Comparison of ENCODE assay signal across 31 mouse cellular contexts in the genomic region with DNA sequence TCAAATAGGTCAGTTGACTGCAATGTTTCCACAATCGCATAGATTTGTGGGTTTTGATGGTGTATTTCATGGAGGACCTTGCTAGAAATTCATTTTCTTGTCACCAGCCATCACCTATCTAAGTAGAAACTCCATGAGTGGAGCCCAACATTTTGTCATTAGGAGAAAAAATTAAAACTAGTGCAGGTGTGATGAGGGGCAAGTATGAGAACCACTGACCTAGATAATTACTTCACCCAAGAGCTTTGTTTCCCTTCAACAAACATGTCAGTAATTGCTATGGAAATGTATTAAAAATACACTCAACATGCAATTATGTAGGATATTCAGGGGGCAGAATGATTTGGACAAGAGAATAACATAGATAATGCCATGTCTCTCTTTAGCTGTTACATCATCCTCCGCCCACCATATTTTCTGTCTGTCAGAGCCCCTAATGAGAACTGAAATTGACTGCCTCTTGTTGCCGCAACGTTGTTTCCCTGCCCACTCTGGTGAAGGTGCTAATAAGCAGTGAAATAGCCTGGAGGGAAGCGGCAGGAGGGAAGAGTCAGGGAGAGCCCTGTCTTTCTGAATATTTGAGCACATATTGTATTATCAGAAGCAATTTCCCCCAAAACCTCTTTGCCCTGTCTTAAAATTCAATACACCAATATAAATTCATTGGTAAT.
DNase-seq lines count a peak whose midpoint lies in the region; ATAC-seq and TF ChIP-seq lines count a peak whose summit lies in the region.
"Had no signal": no experiment of that assay in that cellular context is flagged by ENCODE, and none has a peak within 500 bp of the region (broad histone marks: within the 10 kb centered on the region; RNA-seq: fewer than 3 reads in every experiment).

No protein-coding gene starts in this region.

- no peaks in the 10 kb centered on the region for H3K9me3 ChIP-seq in midbrain, embryonic 12.5 days
- no peaks in the 10 kb centered on the region for H3K9me3 ChIP-seq in midbrain, postnatal 0 days (ENCODE audit: low read length)
- no peaks in the 10 kb centered on the region for H3K9me3 ChIP-seq in forebrain, embryonic 16.5 days (ENCODE audit: control insufficient read depth, low read length)
- H3K9me3 ChIP-seq: hindbrain, embryonic 12.5 days; neural tube, embryonic 12.5 days; stomach, embryonic 15.5 days had no signal

- H3K4me3 ChIP-seq in midbrain, embryonic 12.5 days = no peak overlapping the region
- H3K4me3 ChIP-seq in midbrain, postnatal 0 days (ENCODE audit: low read depth, low read length) = no peak overlapping the region
- no peak overlapping the region for H3K4me3 ChIP-seq in forebrain, embryonic 16.5 days (replicated peaks; ENCODE audit: low read length)
- H3K4me3 ChIP-seq: gastrocnemius, adult 2 months; hindbrain, embryonic 12.5 days; myocyte; neural tube, embryonic 12.5 days; stomach, embryonic 15.5 days had no signal

- WGBS in midbrain, embryonic 12.5 days = 53% methylated on average over 5 of the region's 5 CpGs
- 55% methylated on average over 5 of the region's 5 CpGs for WGBS in midbrain, postnatal 0 days
- 30% methylated on average over 5 of the region's 5 CpGs for WGBS in forebrain, embryonic 16.5 days

- H3K4me1 ChIP-seq in midbrain, embryonic 12.5 days = no peaks in the 10 kb centered on the region
- H3K4me1 ChIP-seq in midbrain, postnatal 0 days (ENCODE audit: insufficient read depth, low read length) = no peaks in the 10 kb centered on the region
- H3K4me1 ChIP-seq in forebrain, embryonic 16.5 days (replicated peaks; ENCODE audit: control insufficient read depth, insufficient read depth, low read length) = no peaks in the 10 kb centered on the region
- H3K4me1 ChIP-seq: hindbrain, embryonic 12.5 days; neural tube, embryonic 12.5 days; stomach, embryonic 15.5 days had no signal

- no peak overlapping the region for H3K27ac ChIP-seq in midbrain, embryonic 12.5 days (replicated peaks)
- H3K27ac ChIP-seq in midbrain, postnatal 0 days (ENCODE audit: low read depth, low read length) = no peak overlapping the region
- no peak overlapping the region for H3K27ac ChIP-seq in forebrain, embryonic 16.5 days (ENCODE audit: low read length)
- H3K27ac ChIP-seq: gastrocnemius, adult 2 months; hindbrain, embryonic 12.5 days; hindbrain, postnatal 0 days; liver, embryonic 14.5 days; neural tube, embryonic 12.5 days; stomach, embryonic 15.5 days had no signal

- DNase-seq in midbrain, postnatal 0 days (ENCODE audit: low spot score) = no peak
- DNase-seq in brain, embryonic 14.5 days (ENCODE audit: low read depth) = peak; percentile 80
- DNase-seq in retina, embryonic 14.5 days (ENCODE audit: low spot score) = peak; percentile 29
- DNase-seq in cerebellum, postnatal 25 days = no peak
- no peak for DNase-seq in B cell, adult 2 months
- DNase-seq: adrenal gland, adult 2 months; adrenal gland, postnatal 36 days; cerebellum, adult 8-10 months; gastrocnemius, adult 2 months; gastrocnemius, postnatal 36 days; heart, adult 18-20 months; heart, postnatal 36 days; kidney, adult 8-10 months; kidney, postnatal 10 days; liver; lung, embryonic 14.5 days; lung, postnatal 14 days; right cerebral cortex, postnatal 25 days had no signal

- H3K9ac ChIP-seq in midbrain, embryonic 12.5 days (replicated peaks) = no peak overlapping the region
- H3K9ac ChIP-seq in midbrain, postnatal 0 days (replicated peaks; ENCODE audit: low read length, poor library complexity, severe bottlenecking) = no peak overlapping the region
- H3K9ac ChIP-seq in forebrain, embryonic 16.5 days (replicated peaks; ENCODE audit: low read depth, low read length) = no peak overlapping the region
- H3K9ac ChIP-seq: hindbrain, embryonic 12.5 days; liver, embryonic 14.5 days; lung, embryonic 14.5 days; neural tube, embryonic 12.5 days; stomach, embryonic 15.5 days had no signal

- H3K4me2 ChIP-seq in midbrain, embryonic 12.5 days (replicated peaks) = no peak overlapping the region
- no peak overlapping the region for H3K4me2 ChIP-seq in midbrain, postnatal 0 days (ENCODE audit: low read depth, low read length, poor library complexity, severe bottlenecking)
- no peak overlapping the region for H3K4me2 ChIP-seq in forebrain, embryonic 16.5 days (ENCODE audit: low read length)
- H3K4me2 ChIP-seq: heart, embryonic 11.5 days; hindbrain, embryonic 12.5 days; lung, embryonic 14.5 days; neural tube, embryonic 12.5 days; stomach, embryonic 15.5 days had no signal

- H3K27me3 ChIP-seq in midbrain, embryonic 12.5 days = no peaks in the 10 kb centered on the region
- no peaks in the 10 kb centered on the region for H3K27me3 ChIP-seq in midbrain, postnatal 0 days (ENCODE audit: insufficient read depth, low read length)
- no peaks in the 10 kb centered on the region for H3K27me3 ChIP-seq in forebrain, embryonic 16.5 days (replicated peaks; ENCODE audit: control insufficient read depth, insufficient read depth, low read length)
- H3K27me3 ChIP-seq: hindbrain, embryonic 12.5 days; neural tube, embryonic 12.5 days; stomach, embryonic 15.5 days had no signal

- peak; percentile 58; the same call in 1 of the 2 replicates for ATAC-seq in midbrain, embryonic 12.5 days (ENCODE audit: low FRiP score, low read depth)
- no peak for ATAC-seq in midbrain, postnatal 0 days (ENCODE audit: low FRiP score)
- peak; percentile 76 for ATAC-seq in forebrain, embryonic 16.5 days
- ATAC-seq in erythroblast, adult 5-6 weeks (replicated peaks; ENCODE audit: low FRiP score, poor library complexity, severe bottlenecking) = no peak
- ATAC-seq: activated CD4-positive, CD25-positive, alpha-beta regulatory T cell, adult 4 months; CD4-positive, CD25-positive, alpha-beta regulatory T cell, adult 4 months; hindbrain, postnatal 0 days; intestine, embryonic 16.5 days had no signal

- no peak for TF ChIP-seq POLR2A in brain, embryonic 14.5 days (IDR thresholded peaks at IDR 0.05; ENCODE audit: borderline replicate concordance, extremely low read depth, insufficient read depth, insufficient read length, poor library complexity, severe bottlenecking)

- no peak for TF ChIP-seq CTCF in midbrain, postnatal 0 days (IDR thresholded peaks at IDR 0.05)
- TF ChIP-seq CTCF in brain, embryonic 14.5 days (IDR thresholded peaks at IDR 0.05; ENCODE audit: borderline replicate concordance, extremely low read depth, insufficient read depth, insufficient read length) = no peak

- no peaks in the 10 kb centered on the region for H3K36me3 ChIP-seq in midbrain, embryonic 12.5 days
- H3K36me3 ChIP-seq in midbrain, postnatal 0 days (ENCODE audit: insufficient read depth, low read length) = no peaks in the 10 kb centered on the region
- no peaks in the 10 kb centered on the region for H3K36me3 ChIP-seq in forebrain, embryonic 16.5 days (ENCODE audit: control insufficient read depth, insufficient read depth)
- H3K36me3 ChIP-seq: hindbrain, embryonic 12.5 days; neural tube, embryonic 12.5 days; stomach, embryonic 15.5 days had no signal

Comparison
In these comparisons a context has a peak if more than half of its experiments do, and no peak if none do; other contexts are left out.
1. ATAC-seq: peak in midbrain, embryonic 12.5 days (single experiment) and forebrain, embryonic 16.5 days (single experiment); none in midbrain, postnatal 0 days (single experiment) and erythroblast, adult 5-6 weeks (single experiment).
2. DNase-seq: peak in brain, embryonic 14.5 days (single experiment) and retina, embryonic 14.5 days (single experiment); none in midbrain, postnatal 0 days (single experiment), cerebellum, postnatal 25 days (0 of 2) and B cell, adult 2 months (0 of 2).